Mouse (Mus musculus) liver, embryonic 13.5 days (tissue): ENCODE data around the gene Atp5g2. TPM values are rescaled to one million over a fixed set of nuclear protein-coding genes. Genes with fewer than 3 reads are reported as not detected.
A peak's percentile ranks its signal among the peaks of the same experiment; 100 is the strongest.

Experiments
- ATAC-seq: fragments of 200-750 bp; cut with Nextera tagmentation; 2 replicates; pipeline ENCODE4 v1.8.0; 2017; ENCODE audit warnings: low read depth, mild to moderate bottlenecking, moderate number of reproducible peaks, moderate library complexity
- DNase-seq: peaks from one replicate; pipeline ENCODE4 v3.0.0; 2022
- H3K27ac ChIP-seq: fragments of 300-500 bp; sonication (generic); 2 replicates; pipeline ENCODE4 v1.5.1; 2015; ENCODE audit warnings: moderate library complexity, mild to moderate bottlenecking, inconsistent platforms
- H3K27me3 ChIP-seq: fragments of 300-500 bp; sonication (generic); 2 replicates; pipeline ENCODE4 v1.6.1; 2015; ENCODE audit warnings: mild to moderate bottlenecking, inconsistent platforms
- H3K36me3 ChIP-seq: fragments of 300-500 bp; sonication (generic); 2 replicates; pipeline ENCODE4 v1.6.1; 2015; ENCODE audit warnings: mild to moderate bottlenecking, inconsistent platforms
- H3K4me1 ChIP-seq: fragments of 300-500 bp; sonication (generic); replicated peaks from 2 replicates; pipeline ENCODE4 v1.6.1; 2015; ENCODE audit warnings: inconsistent platforms
- H3K4me2 ChIP-seq: fragments of 300-500 bp; sonication (generic); 2 replicates; pipeline ENCODE4 v1.6.1; 2015; ENCODE audit warnings: inconsistent platforms, mild to moderate bottlenecking, moderate library complexity
- H3K4me3 ChIP-seq: fragments of 300-500 bp; sonication (generic); replicated peaks from 2 replicates; pipeline ENCODE4 v1.5.1; 2015; ENCODE audit warnings: mild to moderate bottlenecking, inconsistent platforms
- H3K9ac ChIP-seq: fragments of 300-500 bp; sonication (generic); 2 replicates; pipeline ENCODE4 v1.6.1; 2015; ENCODE audit warnings: mild to moderate bottlenecking, inconsistent platforms
- H3K9me3 ChIP-seq: fragments of 300-500 bp; sonication (generic); replicated peaks from 2 replicates; pipeline ENCODE4 v1.6.1; 2016; ENCODE audit warnings: inconsistent platforms
- WGBS: fragments of 180-500 bp; shearing (Covaris S2); methylation state at CpG from one replicate; pipeline ENCODE4 v1.1.7; 2015; ENCODE audit not compliant: insufficient replicate concordance; 5-methylcytosine and 5-hydroxymethylcytosine counted together
- polyA plus RNA-seq: library from polyadenylated mRNA; unstranded; fragments of >200 nt; fragmentation: Nextera tagmentation; extraction: Ambion mirVana; gene quantifications from 2 replicates; pipeline ENCODE4 v1.2.1, GENCODE M21; 2015

Atp5g2 gene
- polyA plus RNA-seq, 1 experiment from 2014 or later = 32.5 TPM

- 2% methylated on average over 11 of the region's 11 CpGs for WGBS
- H3K4me1 ChIP-seq = peaks cover 10% of the 10 kb centered on the region
- H3K9ac ChIP-seq = no peak overlapping the region
- no peak overlapping the region for H3K27ac ChIP-seq
- H3K9me3 ChIP-seq = no peaks in the 10 kb centered on the region
- peaks cover 91% of the 10 kb centered on the region for H3K27me3 ChIP-seq
- no peaks in the 10 kb centered on the region for H3K36me3 ChIP-seq
- no peak overlapping the region for H3K4me3 ChIP-seq
- 0 out of 2 replicates have a peak overlapping the region, but pooled peaks have one; percentile 64 for H3K4me2 ChIP-seq
- DNase-seq (no peak), ATAC-seq (no peak)
Measured at GRCm38 (mm10) chr15:102693600-102693999, 21.4 kb upstream of the Atp5g2 start.

DNA sequence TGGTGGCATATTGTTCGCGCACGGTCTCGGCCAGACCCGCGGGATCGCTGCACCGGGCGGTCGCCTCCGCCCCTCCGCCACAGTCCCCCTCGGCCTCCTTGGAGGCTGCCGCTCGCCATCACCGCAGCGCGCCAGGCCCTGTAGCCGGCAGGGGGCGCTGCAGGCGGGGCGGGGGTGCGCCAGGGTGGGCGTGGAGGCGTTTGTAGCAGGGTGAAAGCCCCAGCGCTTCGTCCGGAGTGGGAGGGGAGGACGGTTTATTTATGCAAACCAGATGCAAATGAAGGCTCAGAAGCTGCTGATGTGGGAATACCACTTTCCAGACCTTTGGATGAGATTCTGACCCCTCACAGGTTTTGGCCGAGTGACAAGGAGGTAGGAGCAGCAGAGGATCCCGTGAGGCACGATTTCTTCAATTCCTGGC, 20.8 kb upstream of the Atp5g2 start:
- 2% methylated on average over 32 of the region's 32 CpGs for WGBS

DNA sequence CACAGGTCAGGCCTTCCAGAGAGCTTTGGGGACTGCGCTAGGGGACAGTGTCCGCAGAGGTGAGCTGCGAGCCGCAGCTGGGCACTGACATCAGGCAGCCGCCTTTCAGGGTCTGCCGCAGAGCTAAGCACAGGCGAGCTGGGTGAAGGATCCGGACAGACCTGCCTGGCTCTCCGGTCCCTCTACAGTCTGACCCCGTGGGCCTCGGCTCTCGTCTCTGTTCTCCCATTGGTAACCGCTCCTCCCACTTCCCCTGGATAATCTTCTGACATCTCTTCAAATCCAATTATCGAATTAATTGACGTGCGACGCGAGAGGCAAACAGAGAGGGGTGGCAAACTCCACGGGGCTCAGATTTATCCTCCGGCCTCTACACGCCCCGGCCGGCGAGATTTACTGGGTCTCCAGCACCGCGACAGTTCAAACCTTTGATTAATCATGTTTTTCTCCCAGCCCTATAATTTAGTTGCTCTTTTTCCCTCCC, 20.2 kb upstream of the Atp5g2 start:
- peaks cover 91% of the 10 kb centered on the region for H3K27me3 ChIP-seq
- peaks cover 10% of the 10 kb centered on the region for H3K4me1 ChIP-seq
- peak overlapping the region; percentile 49 for H3K4me3 ChIP-seq
- no peaks in the 10 kb centered on the region for H3K36me3 ChIP-seq
- WGBS = 5% methylated on average over 26 of the region's 26 CpGs
- no peak overlapping the region for H3K9ac ChIP-seq
- H3K27ac ChIP-seq = no peak overlapping the region
- no peaks in the 10 kb centered on the region for H3K9me3 ChIP-seq
- DNase-seq = no peak
- no peak; the same call in 1 of the 2 replicates for ATAC-seq
- peak overlapping the region; percentile 64 for H3K4me2 ChIP-seq

More for the DNA sequence above, 20.8 kb upstream of the Atp5g2 start:
- ATAC-seq = no peak
- Histone ChIP-seq H3K9me3 (no peaks in the 10 kb centered on the region), H3K9ac (no peak overlapping the region), H3K4me1 (peaks cover 10% of the 10 kb centered on the region), H3K4me3 (peak overlapping the region; percentile 49), H3K36me3 (no peaks in the 10 kb centered on the region), H3K27ac (no peak overlapping the region), H3K4me2 (peak overlapping the region; percentile 64), H3K27me3 (peaks cover 91% of the 10 kb centered on the region)
- no peak for DNase-seq

GRCm38 (mm10) chr15:102685791-102686190, 13.6 kb upstream of the Atp5g2 start:
- H3K27me3 ChIP-seq = peaks cover 57% of the 10 kb centered on the region
- H3K27ac ChIP-seq = no peak overlapping the region
- no peaks in the 10 kb centered on the region for H3K9me3 ChIP-seq
- no peak overlapping the region for H3K4me2 ChIP-seq
- H3K36me3 ChIP-seq = no peaks in the 10 kb centered on the region
- ATAC-seq (no peak), DNase-seq (no peak)
- H3K4me1 ChIP-seq = no peaks in the 10 kb centered on the region
- H3K4me3 ChIP-seq = no peak overlapping the region
- no peak overlapping the region for H3K9ac ChIP-seq
- WGBS = 25% methylated on average over 4 of the region's 4 CpGs

- Histone ChIP-seq H3K27me3 (peaks cover 46% of the 10 kb centered on the region), H3K36me3 (no peaks in the 10 kb centered on the region), H3K9ac (no peak overlapping the region), H3K27ac (no peak overlapping the region), H3K9me3 (no peaks in the 10 kb centered on the region), H3K4me3 (no peak overlapping the region), H3K4me1 (no peaks in the 10 kb centered on the region), H3K4me2 (no peak overlapping the region)
- 5% methylated on average over 1 of the region's 1 CpGs for WGBS
- ATAC-seq = no peak
- DNase-seq = no peak
Measured at GRCm38 (mm10) chr15:102683670-102684069, 11.5 kb upstream of the Atp5g2 start.

DNA sequence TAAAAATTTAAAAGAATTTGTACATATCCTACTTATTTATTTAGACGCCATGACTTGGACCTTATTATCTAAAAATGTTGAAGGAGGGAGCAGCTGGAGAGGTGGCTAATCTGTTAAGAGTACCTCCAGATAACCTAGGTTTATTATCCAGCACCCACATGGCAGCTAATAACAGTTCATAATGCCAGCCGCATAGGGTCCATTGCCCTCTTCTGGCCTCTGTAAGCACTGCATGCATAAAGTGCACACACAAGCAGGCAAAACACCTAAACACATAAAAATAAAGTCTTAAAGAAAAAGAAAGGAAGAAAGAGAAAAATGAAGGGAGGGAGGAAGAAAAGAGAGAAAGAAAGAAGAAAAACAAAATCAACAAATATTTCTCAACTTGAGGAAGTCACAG, 4.2 kb upstream of the Atp5g2 start:
- ATAC-seq (no peak), DNase-seq (no peak)
- Histone ChIP-seq H3K27ac (no peak overlapping the region), H3K4me3 (no peak overlapping the region), H3K9me3 (no peaks in the 10 kb centered on the region), H3K36me3 (no peaks in the 10 kb centered on the region), H3K27me3 (peaks cover 30% of the 10 kb centered on the region), H3K4me1 (peaks cover 13% of the 10 kb centered on the region), H3K9ac (no peak overlapping the region), H3K4me2 (no peak overlapping the region)
- 76% methylated on average over 2 of the region's 2 CpGs for WGBS

DNA sequence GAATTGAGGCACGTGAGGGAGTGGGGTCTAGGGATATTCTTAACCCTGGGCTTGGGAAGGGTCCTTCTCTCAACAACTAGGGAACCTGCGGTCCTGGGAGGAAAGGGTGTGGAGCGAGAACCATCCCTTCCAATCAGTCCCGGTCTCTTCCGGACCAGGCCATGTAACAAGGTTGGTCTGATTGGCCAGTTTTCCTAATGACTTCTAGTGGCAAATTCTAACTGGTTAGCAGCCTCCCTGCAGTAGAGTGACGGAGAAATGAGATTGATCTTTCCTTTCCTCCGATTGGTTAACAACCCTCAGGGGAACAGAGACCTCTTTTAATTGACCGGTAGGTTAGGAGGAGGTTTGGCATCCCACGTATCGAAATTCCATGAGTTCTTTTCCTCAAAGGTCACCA, 1.4 kb upstream of the Atp5g2 start:
- H3K4me2 ChIP-seq = peak overlapping the region; percentile 36
- DNase-seq (peak; percentile 6), ATAC-seq (no peak)
- H3K9ac ChIP-seq = no peak overlapping the region
- H3K36me3 ChIP-seq = 0 out of 2 replicates have a peak, but pooled peaks cover 11% of the 10 kb centered on the region
- peaks cover 29% of the 10 kb centered on the region for H3K27me3 ChIP-seq
- H3K4me3 ChIP-seq = no peak overlapping the region
- H3K4me1 ChIP-seq = peaks cover 32% of the 10 kb centered on the region
- H3K9me3 ChIP-seq = no peaks in the 10 kb centered on the region
- WGBS = 12% methylated on average over 10 of the region's 10 CpGs
- H3K27ac ChIP-seq = no peak overlapping the region

GRCm38 (mm10) chr15:102671721-102672214, 384 bp downstream of the Atp5g2 start:
- Histone ChIP-seq H3K4me1 (peaks cover 39% of the 10 kb centered on the region), H3K9ac (peak overlapping the region; percentile 69), H3K27ac (peak overlapping the region; percentile 80), H3K36me3 (peaks cover 28% of the 10 kb centered on the region), H3K27me3 (peaks cover 29% of the 10 kb centered on the region), H3K9me3 (no peaks in the 10 kb centered on the region), H3K4me2 (peak overlapping the region; percentile 85), H3K4me3 (peak overlapping the region; percentile 82)
- WGBS = 1% methylated on average over 34 of the region's 34 CpGs
- DNase-seq = peak; percentile 37
- ATAC-seq = no peak

- Histone ChIP-seq H3K4me3 (peak overlapping the region; percentile 82), H3K27me3 (peaks cover 29% of the 10 kb centered on the region), H3K9ac (peak overlapping the region; percentile 95), H3K36me3 (peaks cover 36% of the 10 kb centered on the region), H3K27ac (peak overlapping the region; percentile 80), H3K4me2 (peak overlapping the region; percentile 85), H3K4me1 (peaks cover 39% of the 10 kb centered on the region), H3K9me3 (no peaks in the 10 kb centered on the region)
- ATAC-seq = peak; percentile 95
- DNase-seq = peak; percentile 87
- under 1% methylated on average over 53 of the region's 53 CpGs for WGBS
Measured at GRCm38 (mm10) chr15:102670767-102671575, 1.2 kb downstream of the Atp5g2 start.

GRCm38 (mm10) chr15:102670281-102670680, 1.9 kb downstream of the Atp5g2 start:
- Histone ChIP-seq H3K4me3 (peak overlapping the region; percentile 82), H3K4me1 (peaks cover 46% of the 10 kb centered on the region), H3K36me3 (peaks cover 43% of the 10 kb centered on the region), H3K4me2 (peak overlapping the region; percentile 85), H3K9ac (peak overlapping the region; percentile 95), H3K27ac (peak overlapping the region; percentile 78), H3K27me3 (peaks cover 29% of the 10 kb centered on the region), H3K9me3 (no peaks in the 10 kb centered on the region)
- WGBS = 6% methylated on average over 6 of the region's 6 CpGs
- ATAC-seq (no peak), DNase-seq (peak; percentile 6)

GRCm38 (mm10) chr15:102669571-102669970, 2.6 kb downstream of the Atp5g2 start:
- Histone ChIP-seq H3K36me3 (peaks cover 50% of the 10 kb centered on the region), H3K4me3 (peak overlapping the region; percentile 82), H3K9me3 (no peaks in the 10 kb centered on the region), H3K27ac (no peak overlapping the region), H3K4me2 (peak overlapping the region; percentile 85), H3K4me1 (peaks cover 46% of the 10 kb centered on the region), H3K27me3 (peaks cover 29% of the 10 kb centered on the region), H3K9ac (peak overlapping the region; percentile 95)
- ATAC-seq (no peak), DNase-seq (no peak)
- 76% methylated on average over 8 of the region's 8 CpGs for WGBS
